Mouse (Mus musculus) spleen, adult 2 months (tissue): ENCODE results near the gene Fgf12.

Experiments used
- CTCF ChIP-seq: fragments of 200-500 bp; IDR thresholded peaks from 2 replicates; pipeline ENCODE4 v1.5.1; 2011; ENCODE audit warnings: mild to moderate bottlenecking, inconsistent platforms; ENCODE audit not compliant: insufficient read depth, insufficient read length, insufficient replicate concordance; ENCODE audit errors: extremely low read depth
- POLR2A ChIP-seq: fragments of 200-500 bp; IDR thresholded peaks from 2 replicates; pipeline ENCODE4 v1.6.1; 2011; ENCODE audit warnings: low read depth, low read length, inconsistent platforms

- no peak for TF ChIP-seq CTCF
- no peak for TF ChIP-seq POLR2A
Observed at GRCm38 (mm10) chr16:28479022-28479421, 273.8 kb downstream of the Fgf12 start.
